Mouse (Mus musculus): ENCODE data around the gene Usp7.
"Not testable (repeated sequence)": the region's sequence is repeated elsewhere in the genome, so short reads cannot be mapped to it uniquely, and the experiment has no call there.

Usp7 gene

DNA sequence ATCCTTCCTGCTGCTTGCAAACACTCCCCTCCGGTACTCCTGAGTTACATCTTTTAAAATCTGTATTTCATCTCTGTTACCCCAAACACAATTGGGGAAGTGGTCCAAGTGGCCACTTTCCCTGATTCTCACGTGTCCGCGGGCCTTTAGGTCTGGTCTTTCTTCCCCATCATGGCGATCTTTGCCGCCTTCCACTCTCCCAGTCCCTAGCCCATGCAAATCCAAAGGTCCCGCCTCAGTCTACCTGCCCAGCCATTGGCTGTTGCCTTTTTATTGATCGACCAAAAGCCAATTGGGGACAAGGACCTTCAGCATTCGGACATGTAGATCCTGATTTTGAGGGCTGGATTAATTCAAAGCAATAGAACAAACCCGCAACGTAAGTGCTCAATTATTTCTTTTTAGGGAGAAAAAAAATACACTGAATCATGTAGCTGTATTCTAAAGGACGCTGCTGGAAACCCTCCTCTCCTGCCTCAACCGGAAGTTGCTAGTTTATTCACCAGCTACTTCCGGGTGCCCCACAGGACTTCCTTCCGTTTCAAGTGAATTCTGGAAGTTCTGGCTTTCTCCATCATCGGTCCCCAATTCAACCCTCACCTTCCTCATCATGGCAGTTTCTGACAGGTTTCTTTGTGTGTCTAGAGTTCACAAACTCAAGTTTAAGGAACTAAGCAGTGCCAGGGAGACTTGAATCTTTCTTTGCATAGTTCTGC lies 8.8 kb downstream of the Usp7 start:
- DNase-seq (ENCODE audit: inconsistent ontology term): no peak

DNA sequence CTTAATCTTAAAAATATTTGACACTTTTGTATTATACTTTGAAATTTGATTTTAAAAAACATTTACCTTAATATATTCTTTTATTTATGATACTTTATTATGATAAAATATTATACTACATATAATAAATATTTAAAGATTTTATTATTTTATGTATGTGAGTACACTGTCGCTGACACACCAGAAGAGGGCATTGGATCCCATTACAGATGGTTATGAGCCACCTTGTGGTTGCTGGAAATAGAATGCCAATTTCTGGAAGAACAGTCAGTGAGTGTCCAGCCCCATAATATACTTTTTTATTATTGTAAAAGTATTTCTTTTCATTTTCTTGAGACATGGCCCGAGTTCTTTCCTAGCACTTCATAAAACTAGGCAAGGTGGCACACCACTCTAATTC lies 10.4 kb downstream of the Usp7 start:
- DNase-seq (ENCODE audit: inconsistent ontology term): no peak

DNA sequence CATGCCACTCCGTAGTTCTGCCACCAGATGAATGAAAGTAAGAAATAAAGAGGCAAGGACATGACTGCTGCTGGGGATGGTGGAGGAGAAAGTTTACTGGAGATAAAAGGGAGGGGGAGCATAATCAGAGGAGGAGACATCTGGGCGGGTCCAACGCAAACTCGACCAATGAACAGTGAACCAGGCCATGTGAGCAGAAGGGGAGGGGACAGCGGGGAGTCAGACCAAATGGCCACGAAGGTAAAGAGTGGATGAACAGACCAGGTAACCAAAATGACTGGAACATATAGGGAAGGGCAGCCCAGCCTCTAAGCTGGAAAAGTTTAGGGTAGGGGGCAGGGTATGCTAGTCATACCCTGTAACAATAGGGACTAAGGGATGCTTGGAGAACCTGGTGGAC lies 10.9 kb downstream of the Usp7 start:
- no peak for DNase-seq (ENCODE audit: inconsistent ontology term)

GRCm38 (mm10) chr16:8780187-8780586 lies 11.9 kb downstream of the Usp7 start:
- DNase-seq (ENCODE audit: inconsistent ontology term): no peak

DNA sequence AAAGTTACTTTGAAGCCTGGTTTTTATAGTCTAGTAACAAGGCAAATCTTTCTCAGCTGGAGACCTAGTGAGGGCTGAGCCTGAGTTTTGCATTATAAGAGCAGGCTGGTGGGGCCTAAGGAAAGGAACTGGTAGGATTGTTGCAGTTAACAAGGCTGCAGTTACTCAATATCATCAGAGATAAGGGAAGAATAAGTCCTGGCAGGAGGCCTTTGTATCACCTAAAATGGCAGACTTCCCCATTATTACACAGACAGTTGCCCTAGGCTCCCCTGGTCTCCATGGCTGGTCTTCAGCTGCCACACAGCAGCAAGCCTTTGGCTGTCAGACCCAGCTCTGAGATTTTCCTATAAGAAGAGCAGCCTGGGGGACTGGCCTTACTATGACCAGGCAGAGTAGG lies 13.4 kb downstream of the Usp7 start:
- DNase-seq (ENCODE audit: inconsistent ontology term): no peak

- no peak for DNase-seq (ENCODE audit: inconsistent ontology term)
These were observed 14.9 kb downstream of the Usp7 start for GRCm38 (mm10) chr16:8777202-8777601.

GRCm38 (mm10) chr16:8776634-8777033 lies 15.5 kb downstream of the Usp7 start:
- no peak for DNase-seq (ENCODE audit: inconsistent ontology term)

DNA sequence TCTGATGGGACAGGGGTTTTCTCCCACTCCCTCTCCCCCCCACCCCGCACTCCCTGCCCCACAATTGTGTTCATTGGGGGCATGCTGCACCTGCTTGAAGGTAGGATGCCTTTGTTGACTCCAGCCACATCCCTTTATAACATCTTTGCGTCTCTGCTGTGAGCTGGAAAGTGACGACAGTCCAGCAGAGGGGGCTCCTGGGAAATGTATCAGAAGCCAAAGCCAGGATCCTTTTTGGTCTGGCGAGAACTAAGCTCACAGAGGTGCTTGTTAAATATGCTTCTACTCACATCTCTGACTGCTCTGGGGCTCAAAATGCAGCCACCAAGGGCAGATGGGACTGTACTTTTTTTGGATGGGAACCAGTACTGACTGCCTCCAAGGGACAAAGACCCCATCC lies 21.0 kb downstream of the Usp7 start:
- DNase-seq (ENCODE audit: inconsistent ontology term): no peak

DNA sequence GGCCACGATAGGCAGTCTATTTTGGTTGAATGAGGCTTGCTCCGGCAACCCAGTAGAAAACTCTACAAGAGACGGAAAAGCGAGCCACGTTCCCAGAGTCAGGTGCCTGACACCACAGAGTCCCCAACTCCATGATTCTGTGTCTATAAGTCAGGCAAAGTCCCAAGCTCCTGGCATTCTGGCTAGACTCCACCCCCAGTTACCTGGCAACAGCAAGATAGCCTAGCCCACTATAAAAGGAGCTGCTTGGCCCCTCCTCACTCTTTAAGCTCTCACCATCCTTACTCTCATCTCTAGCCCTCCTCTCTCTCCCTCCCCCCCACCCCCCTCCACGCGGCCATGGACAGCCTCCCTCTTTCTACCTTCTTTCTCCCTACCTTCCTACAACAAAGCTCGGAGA lies 21.8 kb downstream of the Usp7 start:
- DNase-seq (ENCODE audit: inconsistent ontology term): not testable (repeated sequence)

- DNase-seq (ENCODE audit: inconsistent ontology term): peak; percentile 2
These were observed 22.6 kb downstream of the Usp7 start for GRCm38 (mm10) chr16:8769466-8769865.

DNA sequence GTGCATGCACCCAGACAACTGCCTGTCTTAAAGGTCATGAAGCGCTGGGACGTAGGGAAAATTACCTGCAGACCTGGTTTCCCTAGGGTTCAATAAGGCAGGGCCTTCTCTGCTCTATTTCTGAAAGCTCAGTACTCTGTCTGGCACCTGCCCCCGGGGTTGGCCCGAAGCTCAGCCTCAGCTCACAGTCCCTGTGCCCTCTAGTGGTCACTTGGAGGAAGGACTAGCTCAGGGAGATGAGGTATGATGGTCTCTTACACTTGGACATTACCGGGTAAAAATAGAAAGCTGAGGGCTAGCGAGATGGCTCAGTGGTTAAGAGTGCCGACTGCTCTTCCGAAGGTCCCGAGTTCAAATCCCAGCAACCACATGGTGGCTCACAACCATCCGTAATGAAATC lies 23.0 kb downstream of the Usp7 start:
- DNase-seq (ENCODE audit: inconsistent ontology term): peak; percentile 71

GRCm38 (mm10) chr16:8768588-8768987 lies 23.5 kb downstream of the Usp7 start:
- no peak for DNase-seq (ENCODE audit: inconsistent ontology term)

DNA sequence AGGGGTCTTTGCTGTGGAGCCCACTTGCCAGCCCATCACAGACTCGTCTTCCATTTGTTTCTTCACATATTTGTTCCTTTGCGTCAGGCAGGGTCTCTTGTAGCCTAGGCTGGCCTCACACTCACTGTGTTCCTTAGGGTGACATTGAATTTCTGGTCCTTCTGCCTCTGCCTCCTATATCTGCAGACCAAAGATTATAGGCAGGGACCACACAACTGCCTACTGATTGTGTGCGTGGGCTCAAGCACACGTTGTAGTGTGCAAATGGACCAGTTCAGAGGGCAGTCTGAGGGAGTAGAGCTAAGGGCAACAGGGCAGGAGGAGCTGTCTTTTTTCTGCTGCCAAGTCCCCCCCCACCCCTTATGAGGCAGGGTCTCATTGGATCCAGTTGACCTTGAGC lies 24.0 kb downstream of the Usp7 start:
- DNase-seq (ENCODE audit: inconsistent ontology term): no peak

DNA sequence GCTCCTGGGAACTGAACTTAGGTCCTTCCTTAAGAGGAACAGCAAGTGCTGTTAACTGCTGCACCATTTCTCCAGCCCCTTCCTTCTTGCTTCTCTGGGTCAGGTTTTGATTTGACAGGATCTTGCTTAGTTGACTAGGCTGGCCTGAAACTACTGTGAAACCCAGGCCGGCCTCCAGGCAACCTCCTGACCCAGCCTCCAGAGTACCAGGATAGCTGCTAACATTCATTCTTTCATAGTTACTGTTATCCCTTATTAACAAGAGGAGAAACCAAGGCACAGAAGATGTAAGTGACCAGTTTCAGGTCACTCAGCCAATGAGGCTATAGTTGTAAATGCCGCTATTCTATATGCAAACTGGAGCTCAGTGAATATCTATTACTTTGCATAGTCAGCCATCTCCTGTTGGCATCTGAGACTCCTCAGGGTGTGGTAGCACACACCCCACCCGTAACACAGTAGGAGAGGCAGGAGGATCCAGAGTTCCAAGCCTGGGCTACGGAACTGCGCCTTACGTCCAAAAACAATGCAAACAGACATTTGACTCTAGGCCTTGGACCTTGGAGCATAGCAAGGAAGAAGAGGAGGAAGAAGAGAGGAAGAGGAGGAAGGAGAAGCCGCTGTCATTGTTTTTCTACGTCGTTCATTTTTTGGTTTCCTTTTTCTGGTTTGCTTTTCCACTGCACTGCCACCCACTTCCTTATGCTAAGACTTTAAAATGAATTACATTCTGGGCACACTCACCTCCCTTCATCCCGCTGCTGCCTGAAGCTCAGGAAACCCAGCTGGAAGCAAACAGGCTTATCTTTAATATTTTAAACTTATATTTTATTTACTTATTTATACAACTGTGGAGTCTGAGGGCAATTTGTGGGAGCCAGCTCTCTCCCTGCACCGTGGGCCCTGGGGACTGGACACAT lies 24.7 kb downstream of the Usp7 start:
- DNase-seq (ENCODE audit: inconsistent ontology term): no peak

GRCm38 (mm10) chr16:8766196-8766595 lies 25.9 kb downstream of the Usp7 start:
- DNase-seq (ENCODE audit: inconsistent ontology term): no peak

GRCm38 (mm10) chr16:8764124-8764907 lies 27.8 kb downstream of the Usp7 start:
- no peak for DNase-seq (ENCODE audit: inconsistent ontology term)

GRCm38 (mm10) chr16:8763028-8763427 lies 29.1 kb downstream of the Usp7 start:
- no peak for DNase-seq (ENCODE audit: inconsistent ontology term)

DNA sequence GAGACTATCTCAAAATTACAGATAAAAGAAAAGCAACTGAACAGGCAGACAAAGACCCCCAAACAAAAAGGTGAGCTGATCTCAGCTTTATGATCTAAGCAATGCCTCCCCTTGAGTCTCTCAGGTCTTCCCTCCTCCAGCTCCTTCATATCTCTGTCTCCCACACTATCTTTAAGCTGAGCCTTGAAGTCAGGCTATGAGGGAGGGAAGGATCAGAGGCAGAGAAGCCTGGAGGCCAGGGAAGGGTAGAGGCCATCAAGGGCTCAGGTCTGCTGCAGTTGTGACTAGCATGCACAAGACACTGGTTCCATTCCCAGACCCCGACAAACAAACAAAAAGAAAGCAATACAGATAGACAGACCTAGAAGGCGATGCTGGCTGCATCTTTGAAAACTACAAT lies 30.2 kb downstream of the Usp7 start:
- DNase-seq (ENCODE audit: inconsistent ontology term): no peak

- no peak for DNase-seq (ENCODE audit: inconsistent ontology term)
These were observed 31.1 kb downstream of the Usp7 start for GRCm38 (mm10) chr16:8761005-8761404.

- no peak for DNase-seq (ENCODE audit: inconsistent ontology term)
These were observed 33.1 kb downstream of the Usp7 start for GRCm38 (mm10) chr16:8758979-8759378.

- DNase-seq (ENCODE audit: inconsistent ontology term): no peak
These were observed 33.9 kb downstream of the Usp7 start for GRCm38 (mm10) chr16:8758193-8758592.

DNA sequence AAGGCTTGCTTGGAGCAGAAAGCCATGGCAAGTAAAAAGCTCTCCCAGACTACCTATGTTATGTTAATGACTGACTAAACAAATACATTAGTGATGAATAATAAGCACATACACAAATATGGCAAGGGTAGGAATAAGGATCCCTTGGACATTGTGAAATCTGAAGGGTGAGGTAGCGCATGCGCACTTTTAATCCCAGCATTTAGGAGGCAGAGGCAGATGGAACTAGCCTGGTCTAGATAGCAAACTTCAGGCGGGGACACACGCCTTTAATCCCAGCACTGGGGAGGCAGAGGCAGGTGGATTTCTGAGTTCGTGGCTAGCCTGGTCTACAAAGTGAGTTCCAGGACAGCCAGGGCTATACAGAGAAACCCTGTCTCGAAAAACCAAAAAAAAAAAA lies 34.5 kb downstream of the Usp7 start:
- DNase-seq (ENCODE audit: inconsistent ontology term): not testable (repeated sequence)
